Comparison of ENCODE assay signal across 8 mouse cellular contexts in the genomic region with DNA sequence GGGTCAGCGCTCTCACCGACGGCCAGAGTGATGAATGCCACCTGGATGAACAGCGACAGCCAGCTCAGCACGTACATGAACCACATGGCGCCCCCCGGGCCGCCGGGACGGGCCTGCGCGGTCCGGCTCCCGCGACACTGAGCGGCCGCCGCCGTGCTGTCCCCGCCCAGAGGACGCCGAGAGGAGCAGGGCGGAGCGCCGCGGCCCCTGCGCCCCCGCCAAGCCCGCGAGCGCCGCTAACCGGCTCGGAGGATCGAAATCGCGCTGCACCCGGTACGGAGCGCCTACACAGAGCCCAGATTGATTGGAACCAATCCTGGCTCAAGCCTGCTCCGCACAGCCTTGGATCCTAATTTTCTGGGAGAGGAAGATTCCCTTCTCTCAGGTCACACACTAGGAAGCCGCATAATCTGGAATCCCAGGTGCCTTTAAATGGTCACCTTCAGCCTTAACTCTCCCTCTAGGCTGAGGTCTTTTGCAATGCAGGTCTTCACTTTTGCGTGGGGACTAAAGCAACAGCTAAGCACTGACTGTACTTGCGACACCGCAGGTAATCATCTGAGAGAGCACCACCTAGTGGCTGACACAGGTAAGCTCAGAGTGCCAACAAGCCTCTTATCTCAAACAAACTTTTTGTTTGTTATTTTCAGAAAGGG. TPM values are rescaled to one million over a fixed set of nuclear protein-coding genes. Genes with fewer than 3 reads are reported as not detected.
DNase-seq lines count a peak whose midpoint lies in the region; ATAC-seq lines count a peak whose summit lies in the region.

A gene (minus strand): TSS at position 176 of the 656 bp plus-strand sequence.

- H3K4me2 ChIP-seq in hindbrain, embryonic 11.5 days (replicated peaks; ENCODE audit: low read depth, low read length), result peak within 1 kb of the TSS; percentile 83

- WGBS in hindbrain, embryonic 11.5 days, result under 1% methylated on average over 33 of the region's 45 CpGs

- peak within 1 kb of the TSS; percentile 14; the same call in 1 of the 2 replicates for H3K27ac ChIP-seq in hindbrain, embryonic 11.5 days (ENCODE audit: low read depth, low read length)

- DNase-seq in Muller cell, postnatal 12 days (ENCODE audit: inconsistent ontology term), result peak; percentile 95
- peak; percentile 92 for DNase-seq in cerebellum, adult 9-11 months
- DNase-seq in frontal cortex, adult 2 months (ENCODE audit: extremely low spot score in 1 of 2, low spot score in 1 of 2), result peak; percentile 75 to 92
- peak; percentile 93 for DNase-seq in hindbrain, embryonic 11.5 days (ENCODE audit: low spot score)
- DNase-seq in layer of hippocampus, postnatal 10 days (ENCODE audit: low spot score in 2 of 2), result peak; percentile 90 to 93
- peak; percentile 94 for DNase-seq in lung, postnatal 10 days
- peak; percentile 93 for DNase-seq in ovary, postnatal 36 days (ENCODE audit: low spot score)
- DNase-seq in thymus, postnatal 25 days, result peak; percentile 90

- 0 out of 2 replicates have a peak, but pooled peaks cover 5% of the 10 kb centered on the region for H3K4me1 ChIP-seq in hindbrain, embryonic 11.5 days (replicated peaks; ENCODE audit: control insufficient read depth, insufficient read depth, low read length)

- H3K9ac ChIP-seq in hindbrain, embryonic 11.5 days (ENCODE audit: low read depth, low read length), result peak within 1 kb of the TSS; percentile 93

- H3K4me3 ChIP-seq in hindbrain, embryonic 11.5 days (ENCODE audit: low read depth, low read length), result peak within 1 kb of the TSS; percentile 93

- H3K27me3 ChIP-seq in hindbrain, embryonic 11.5 days (ENCODE audit: control insufficient read depth, insufficient read depth, low read length), result no peaks in the 10 kb centered on the region

- peak; percentile 96 for ATAC-seq in hindbrain, embryonic 11.5 days (ENCODE audit: low FRiP score)

- no peaks in the 10 kb centered on the region for H3K36me3 ChIP-seq in hindbrain, embryonic 11.5 days (ENCODE audit: control insufficient read depth, insufficient read depth, low read length)

- H3K9me3 ChIP-seq in hindbrain, embryonic 11.5 days (ENCODE audit: control insufficient read depth, low read length), result no peaks in the 10 kb centered on the region

RNA-seq across cellular contexts. Expression of the gene that starts here (rescaled TPM):
- 38.0 and 41.4 TPM in 2 replicates for polyA plus RNA-seq in frontal cortex, adult 2 months (2012; rRNA removed)
- 48.1 and 50.1 TPM in 2 replicates for polyA plus RNA-seq in hindbrain, embryonic 11.5 days (2014; fragmentation: Nextera tagmentation; extraction: Ambion mirVana)
- total RNA-seq in layer of hippocampus, postnatal 10 days (2021), result 10 to 100 TPM; 47.3 to 55.4 TPM

Comparison
In these comparisons a context has a peak if more than half of its experiments do, and no peak if none do; other contexts are left out.
1. Peak in every context shown above with its lines: DNase-seq, ATAC-seq, H3K4me3 ChIP-seq and H3K27ac ChIP-seq.